Mouse (Mus musculus): ENCODE results near the gene Pdyn. TPM values are rescaled to one million over a fixed set of nuclear protein-coding genes. Genes with fewer than 3 reads are reported as not detected.

Pdyn gene
- 1.1 and 1.2 TPM in 2 replicates for polyA plus RNA-seq (2015; fragmentation: Nextera tagmentation; extraction: Ambion mirVana)

DNA sequence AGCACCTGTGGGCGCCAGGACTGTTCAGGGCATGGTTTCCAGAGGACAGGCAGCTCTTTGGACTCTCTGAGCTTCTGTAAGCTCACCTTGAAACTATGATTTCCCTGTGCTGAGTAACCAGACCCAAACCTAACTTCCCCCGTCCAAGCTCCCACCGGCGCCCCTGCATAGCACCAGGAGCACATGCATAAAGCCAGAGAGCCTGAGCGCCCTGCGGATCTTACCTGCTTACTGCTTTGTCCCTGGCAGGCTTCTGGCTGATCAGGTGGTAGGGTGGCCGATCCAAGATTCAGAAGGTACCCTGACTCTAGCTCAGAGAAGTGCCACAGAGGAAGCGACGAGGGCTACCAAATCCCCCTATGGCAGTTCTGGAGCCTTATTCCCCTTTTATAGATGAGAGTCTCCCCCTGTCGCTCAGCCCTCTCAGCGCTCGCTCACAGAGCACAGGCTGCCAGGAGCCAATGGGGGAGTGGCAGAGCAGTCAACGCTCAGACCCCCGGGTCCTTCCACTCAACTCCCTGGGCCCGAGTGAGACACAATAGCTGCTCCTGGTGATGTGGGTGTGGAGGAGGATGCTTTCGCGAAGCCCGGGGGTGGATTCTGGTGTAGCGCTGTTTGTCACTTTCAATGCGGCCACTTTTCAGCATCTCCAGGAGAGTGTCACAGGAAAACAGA is at the start of gene Pdyn:
Gene Pdyn (minus strand): TSS at position 361 of the 675 bp plus-strand sequence.

Other genes starting within 250 kb of the Pdyn start
- not detected in 2 replicates for gene F830045P16Rik, start 163.2 kb downstream of the Pdyn start, polyA plus RNA-seq (2015; fragmentation: Nextera tagmentation; extraction: Ambion mirVana)
- 27.8 and 40.0 TPM in 2 replicates for gene Sirpa, start 107.0 kb downstream of the Pdyn start, polyA plus RNA-seq (2015; fragmentation: Nextera tagmentation; extraction: Ambion mirVana)
- 3.9 and 5.7 TPM in 2 replicates for gene Stk35, start 100.7 kb upstream of the Pdyn start, polyA plus RNA-seq (2015; fragmentation: Nextera tagmentation; extraction: Ambion mirVana)